Mouse (Mus musculus): ENCODE data around the gene Ero1l.

Gene Ero1l

GRCm38 (mm10) chr14:45318426-45319236 lies at the start of gene Ero1l:
Gene Ero1l (minus strand): TSS chr14:45318771.
- peak; percentile 64 for DNase-seq (ENCODE audit: low spot score)

DNA sequence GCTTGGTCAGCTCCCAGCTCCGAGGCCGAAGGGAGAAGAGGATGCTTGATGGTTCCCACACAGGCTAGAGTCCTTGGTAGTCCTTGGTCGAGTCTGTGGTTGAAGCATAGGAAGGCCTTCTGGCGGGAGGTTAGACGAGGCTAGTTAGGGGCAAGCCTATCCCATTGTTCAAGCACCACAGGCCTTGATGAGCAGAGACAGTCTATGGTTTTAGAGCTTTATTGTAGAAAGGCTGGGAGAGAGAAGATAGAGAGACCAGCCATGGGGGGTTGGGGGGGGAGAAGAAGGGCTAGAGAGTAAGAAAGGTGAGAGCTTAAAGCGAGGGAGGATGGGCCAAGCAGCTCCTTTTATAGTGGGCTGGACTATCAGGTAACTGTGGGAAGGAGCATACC lies 46.6 kb upstream of the Ero1l start:
- DNase-seq (ENCODE audit: low spot score) = no peak

DNA sequence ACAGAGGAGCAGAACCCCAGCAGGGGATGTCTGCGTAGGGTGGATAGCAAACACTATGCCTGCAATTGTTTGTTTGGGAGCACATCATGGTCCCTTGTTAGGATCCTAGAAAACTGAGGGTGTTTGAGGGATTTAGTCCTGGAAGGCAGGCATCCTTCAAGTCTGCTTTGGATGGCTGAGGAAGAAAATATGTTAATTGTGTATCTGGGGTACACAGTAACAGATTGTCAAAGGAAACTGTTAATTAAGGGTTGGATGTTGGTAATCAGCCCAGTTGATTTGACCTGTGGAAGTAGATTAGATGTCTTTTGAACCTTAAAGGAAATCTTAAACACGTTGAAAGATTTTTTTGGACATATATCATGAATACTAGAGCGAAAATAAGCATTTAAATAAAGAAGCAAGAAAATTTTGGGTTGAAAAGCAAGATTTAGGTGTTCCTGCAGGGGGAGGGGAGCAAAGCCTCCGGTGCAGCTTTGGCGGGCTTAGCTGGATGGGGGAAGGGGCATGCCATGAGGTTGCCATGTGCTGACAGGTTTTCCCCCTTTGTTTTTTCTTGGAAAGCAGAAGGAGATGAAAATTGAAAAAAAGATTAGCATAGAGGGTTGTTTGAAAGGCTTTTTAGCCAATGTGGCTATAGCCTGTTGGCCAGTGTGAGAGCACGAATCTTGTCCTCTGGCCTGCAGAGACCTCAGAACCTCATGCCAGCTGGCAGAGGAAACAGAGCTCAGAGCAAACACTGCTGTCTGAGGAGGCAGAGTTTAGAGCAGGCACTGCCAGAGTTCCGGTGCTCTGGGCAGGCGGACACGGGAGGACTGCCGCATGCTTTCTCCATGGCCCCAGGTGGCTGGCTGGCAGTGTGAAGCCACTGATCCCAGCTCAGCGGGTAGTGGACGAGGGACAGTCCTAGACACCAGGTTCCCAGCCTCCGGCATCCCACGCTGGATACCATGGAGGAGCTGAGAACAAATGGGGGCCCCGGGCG lies 45.9 kb upstream of the Ero1l start:
- DNase-seq (ENCODE audit: low spot score) = no peak

- DNase-seq (ENCODE audit: low spot score) = peak; percentile 89
Measured at GRCm38 (mm10) chr14:45350931-45351859, 32.6 kb upstream of the Ero1l start, which contains the start of gene Styx. Gene Styx (plus strand): TSS chr14:45351093.

- peak; percentile 92 for DNase-seq (ENCODE audit: low spot score)
Measured at GRCm38 (mm10) chr14:45329589-45330181, 11.1 kb upstream of the Ero1l start, which contains the start of gene Psmc6. Gene Psmc6 (plus strand): TSS chr14:45329788.

DNA sequence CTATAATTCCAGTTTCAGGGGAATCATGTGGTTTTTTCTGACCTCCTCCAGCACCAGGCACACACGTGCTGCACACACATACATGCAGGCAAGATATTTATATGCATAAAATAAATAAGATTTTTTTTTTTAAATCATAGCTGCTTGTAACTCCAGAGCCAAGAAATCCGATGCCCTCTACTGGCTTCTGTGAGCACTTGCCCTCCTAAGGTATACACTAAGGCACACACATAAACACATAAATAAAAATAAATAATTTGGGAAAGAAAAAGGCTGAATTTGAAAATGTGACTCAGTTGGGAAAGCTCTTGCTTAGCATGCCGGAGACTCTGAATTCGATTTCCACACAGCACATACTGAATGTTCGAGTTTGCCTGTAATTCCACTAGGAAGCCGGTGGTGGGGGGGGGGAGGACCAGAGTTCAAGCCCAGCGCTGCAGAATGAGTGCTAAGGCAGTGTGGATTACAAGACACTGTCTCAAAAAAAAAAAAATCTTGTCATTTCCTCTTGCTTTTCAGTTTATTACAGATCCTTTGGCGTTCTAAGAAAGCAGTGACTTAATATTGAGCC lies 10.5 kb upstream of the Ero1l start:
- peak; percentile 50 for DNase-seq (ENCODE audit: low spot score)

DNA sequence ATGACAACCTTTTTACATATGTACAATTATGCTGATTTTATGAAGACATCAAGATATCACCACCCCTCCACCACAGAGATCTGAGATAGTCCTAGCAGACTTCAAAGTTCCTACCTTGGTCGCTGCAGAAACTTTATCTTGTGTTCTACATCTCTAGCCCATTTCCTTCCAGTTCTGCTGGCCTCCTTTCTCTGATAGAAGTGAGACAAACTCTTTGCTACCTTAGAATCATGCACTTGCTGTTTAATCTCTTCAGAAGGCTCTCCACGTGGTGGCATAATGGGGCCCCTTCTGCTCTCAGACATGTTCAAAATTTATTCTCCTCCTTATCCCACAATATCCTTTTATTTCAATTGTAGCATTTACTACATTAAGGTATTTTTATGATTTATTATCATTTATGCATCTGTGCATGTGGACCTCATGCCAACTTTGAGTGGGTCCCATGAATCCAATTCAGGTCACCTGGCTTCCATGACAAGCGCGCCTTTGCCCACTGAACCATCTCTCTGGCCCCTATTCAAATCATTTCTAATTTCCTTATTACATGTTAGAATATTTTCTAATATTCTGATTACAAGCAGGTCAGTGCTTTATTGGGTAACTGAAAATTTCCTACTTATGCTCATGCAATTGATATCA lies 9.6 kb upstream of the Ero1l start:
- DNase-seq (ENCODE audit: low spot score) = no peak

- no peak for DNase-seq (ENCODE audit: low spot score)
Measured at GRCm38 (mm10) chr14:45325471-45325870, 6.9 kb upstream of the Ero1l start.

DNA sequence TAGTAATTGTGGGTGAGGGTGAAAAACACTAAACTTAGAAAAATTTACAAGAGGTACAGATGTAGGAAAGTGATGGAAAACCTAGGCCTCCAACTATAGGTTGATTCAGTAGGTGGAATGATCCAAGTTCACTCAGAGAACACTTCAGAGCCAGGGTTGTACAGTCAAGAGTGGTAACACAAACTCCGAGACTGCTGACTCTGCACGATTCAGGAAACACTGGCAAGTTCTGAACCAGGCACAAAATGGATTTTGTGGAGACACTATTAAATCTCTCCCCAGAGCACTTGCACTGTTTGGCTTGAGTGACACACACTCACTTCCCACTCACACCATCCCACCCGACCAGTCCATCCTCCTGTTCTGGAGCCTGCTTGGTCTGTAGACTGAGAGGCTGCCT lies 4.7 kb upstream of the Ero1l start:
- DNase-seq (ENCODE audit: low spot score) = no peak

- no peak for DNase-seq (ENCODE audit: low spot score)
Measured at GRCm38 (mm10) chr14:45322450-45322849, 3.9 kb upstream of the Ero1l start.

- DNase-seq (ENCODE audit: low spot score) = peak; percentile 82
Measured at GRCm38 (mm10) chr14:45321622-45322021, 3.1 kb upstream of the Ero1l start.

DNA sequence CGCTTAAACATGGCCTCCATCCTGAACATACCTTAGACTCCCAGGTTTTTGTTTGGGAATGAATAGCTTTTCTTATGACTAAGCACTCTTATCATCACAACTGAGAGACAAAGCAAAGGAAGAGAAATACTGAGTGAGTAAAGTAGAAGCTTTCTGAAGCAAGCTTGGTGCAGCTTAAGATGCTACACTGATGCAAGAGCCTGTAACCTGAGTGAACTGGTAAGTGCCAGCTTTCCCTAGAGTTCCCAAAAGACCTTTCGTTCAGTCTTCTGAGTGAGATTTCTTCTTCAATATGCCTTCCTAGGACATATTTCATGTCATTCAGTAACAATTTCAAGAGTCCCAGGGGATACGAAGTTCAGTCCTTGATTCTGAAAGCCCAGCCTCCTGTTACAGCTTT lies 2.5 kb upstream of the Ero1l start:
- DNase-seq (ENCODE audit: low spot score) = no peak

DNA sequence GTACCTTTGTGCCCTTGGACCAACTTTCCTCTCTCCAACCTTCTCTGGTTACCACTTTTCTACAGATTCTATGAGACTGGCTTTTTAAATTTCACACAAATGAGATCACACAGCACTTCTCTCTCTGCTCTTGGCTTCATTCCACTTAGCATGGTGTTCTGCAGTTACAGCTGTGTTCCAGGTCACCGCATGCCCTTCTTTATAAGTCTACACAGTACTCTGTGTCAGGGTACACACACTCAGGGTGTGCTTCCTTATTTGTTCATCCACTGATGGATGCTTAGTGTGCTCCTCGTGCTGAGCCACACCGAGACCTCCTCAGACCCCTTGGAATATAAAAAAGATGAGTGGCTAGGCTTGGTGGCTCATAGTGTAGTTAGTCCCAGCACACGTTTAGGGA lies 1.5 kb upstream of the Ero1l start:
- no peak for DNase-seq (ENCODE audit: low spot score)

- DNase-seq (ENCODE audit: low spot score) = peak; percentile 70
Measured at GRCm38 (mm10) chr14:45319237-45319610, 653 bp upstream of the Ero1l start.

DNA sequence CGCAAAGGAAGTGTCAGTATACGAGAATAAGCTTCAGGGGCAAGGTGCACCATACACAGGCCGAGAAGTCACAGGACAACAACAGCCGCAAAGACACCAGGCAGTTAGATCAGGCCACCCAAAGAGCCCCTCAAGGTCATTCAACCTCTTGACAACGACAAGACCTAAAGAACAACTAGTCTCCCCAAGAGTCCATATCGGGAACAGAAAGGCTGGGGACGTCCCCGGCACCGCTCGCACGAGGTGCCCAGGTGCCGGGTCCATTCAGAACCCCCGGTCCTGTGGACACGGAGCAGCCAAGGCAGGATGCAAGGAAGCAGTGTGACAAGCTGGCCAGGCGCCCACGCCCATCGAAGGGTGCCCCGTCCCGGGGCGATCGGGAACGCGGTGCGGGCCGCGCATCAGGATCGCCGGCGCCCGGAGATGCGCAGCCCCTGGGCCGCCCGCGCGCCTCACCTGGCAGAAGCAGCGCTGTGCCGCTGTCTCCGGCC lies 605 bp downstream of the Ero1l start:
- no peak for DNase-seq (ENCODE audit: low spot score)

DNA sequence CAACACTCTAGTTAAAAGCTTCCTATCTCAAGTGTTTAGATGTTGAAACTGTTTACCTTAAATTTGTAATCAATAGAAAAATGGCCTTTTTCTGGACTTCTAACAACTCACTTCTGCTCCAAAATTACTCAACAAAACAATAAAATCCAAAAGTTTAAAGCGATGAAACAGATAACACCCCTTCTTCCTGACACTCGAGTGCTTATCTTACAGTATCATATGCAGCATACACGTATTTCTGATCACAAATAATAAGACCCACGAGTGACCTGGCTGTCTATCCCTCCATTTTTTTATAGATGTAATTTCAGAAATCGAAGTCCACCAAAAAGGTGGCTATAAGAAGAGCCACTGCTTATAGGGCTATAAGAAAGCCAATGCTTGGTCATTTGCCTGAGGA lies 1.6 kb downstream of the Ero1l start:
- no peak for DNase-seq (ENCODE audit: low spot score)

- DNase-seq (ENCODE audit: low spot score) = no peak
Measured at GRCm38 (mm10) chr14:45310101-45310500, 8.5 kb downstream of the Ero1l start.

- DNase-seq (ENCODE audit: low spot score) = no peak
Measured at GRCm38 (mm10) chr14:45309646-45310045, 8.9 kb downstream of the Ero1l start.

- DNase-seq (ENCODE audit: low spot score) = no peak
Measured at GRCm38 (mm10) chr14:45307630-45308328, 10.8 kb downstream of the Ero1l start.

- DNase-seq (ENCODE audit: low spot score) = no peak
Measured at GRCm38 (mm10) chr14:45305852-45306251, 12.7 kb downstream of the Ero1l start.
